ENCODE assay signal across 20 mouse cellular contexts in genomic region chr8:115078296-115078695, GRCm38 (mm10).
DNase-seq lines count a peak whose midpoint lies in the region; ATAC-seq lines count a peak whose summit lies in the region.
"Had no signal": no experiment of that assay in that cellular context is flagged by ENCODE, and none has a peak within 500 bp of the region (broad histone marks: within the 10 kb centered on the region; RNA-seq: fewer than 3 reads in every experiment).

No protein-coding gene starts in this region.

- H3K4me2 ChIP-seq in limb, embryonic 13.5 days (replicated peaks), result peak overlapping the region; percentile 35
- H3K4me2 ChIP-seq in midbrain, embryonic 14.5 days (ENCODE audit: low read length), result no peak overlapping the region
- no peak overlapping the region for H3K4me2 ChIP-seq in midbrain, embryonic 16.5 days (ENCODE audit: low read length)
- H3K4me2 ChIP-seq: embryonic facial prominence, embryonic 12.5 days; forebrain, embryonic 12.5 days; forebrain, embryonic 15.5 days had no signal

- no peaks in the 10 kb centered on the region for H3K36me3 ChIP-seq in limb, embryonic 13.5 days
- no peaks in the 10 kb centered on the region for H3K36me3 ChIP-seq in limb, embryonic 10.5 days
- no peaks in the 10 kb centered on the region for H3K36me3 ChIP-seq in midbrain, embryonic 14.5 days (ENCODE audit: control insufficient read depth, insufficient read depth, low read length)
- no peaks in the 10 kb centered on the region for H3K36me3 ChIP-seq in midbrain, embryonic 16.5 days (ENCODE audit: control insufficient read depth, insufficient read depth, low read length)
- H3K36me3 ChIP-seq: embryonic facial prominence, embryonic 10.5 days; embryonic facial prominence, embryonic 12.5 days; forebrain, embryonic 12.5 days; forebrain, embryonic 15.5 days had no signal

- no peak overlapping the region for H3K4me3 ChIP-seq in limb, embryonic 13.5 days
- H3K4me3 ChIP-seq in limb, embryonic 10.5 days, result no peak overlapping the region
- no peak overlapping the region for H3K4me3 ChIP-seq in midbrain, embryonic 14.5 days (replicated peaks; ENCODE audit: low read depth, low read length)
- H3K4me3 ChIP-seq in midbrain, embryonic 16.5 days (ENCODE audit: low read depth, low read length), result no peak overlapping the region
- H3K4me3 ChIP-seq: embryonic facial prominence, embryonic 10.5 days; embryonic facial prominence, embryonic 12.5 days; forebrain, embryonic 12.5 days; forebrain, embryonic 15.5 days had no signal

- no peak for ATAC-seq in limb, embryonic 13.5 days (ENCODE audit: low FRiP score, low read depth)
- no peak for ATAC-seq in midbrain, embryonic 14.5 days (ENCODE audit: low FRiP score, low TSS enrichment)
- no peak for ATAC-seq in midbrain, embryonic 16.5 days
- ATAC-seq: forebrain, embryonic 15.5 days; forebrain, postnatal 0 days had no signal

- peaks cover 12% of the 10 kb centered on the region for H3K27me3 ChIP-seq in limb, embryonic 13.5 days
- H3K27me3 ChIP-seq in limb, embryonic 10.5 days (ENCODE audit: low read depth, poor library complexity, severe bottlenecking), result peaks cover 11% of the 10 kb centered on the region; the same call in 1 of the 2 replicates
- no peaks in the 10 kb centered on the region for H3K27me3 ChIP-seq in midbrain, embryonic 14.5 days (ENCODE audit: control insufficient read depth, insufficient read depth, low read length)
- H3K27me3 ChIP-seq in midbrain, embryonic 16.5 days (ENCODE audit: control insufficient read depth, insufficient read depth, low read depth, low read length), result no peaks in the 10 kb centered on the region
- H3K27me3 ChIP-seq: embryonic facial prominence, embryonic 12.5 days had no signal

- WGBS in limb, embryonic 13.5 days, result 27% methylated on average over 7 of the region's 7 CpGs
- WGBS in limb, embryonic 10.5 days, result 63% methylated on average over 7 of the region's 7 CpGs
- 59% methylated on average over 7 of the region's 7 CpGs for WGBS in midbrain, embryonic 14.5 days
- WGBS in midbrain, embryonic 16.5 days, result 47% methylated on average over 7 of the region's 7 CpGs

- 0 out of 2 replicates have a peak, but pooled peaks cover 3% of the 10 kb centered on the region for H3K9me3 ChIP-seq in limb, embryonic 13.5 days
- no peaks in the 10 kb centered on the region for H3K9me3 ChIP-seq in limb, embryonic 10.5 days (replicated peaks)
- H3K9me3 ChIP-seq in midbrain, embryonic 14.5 days (ENCODE audit: control insufficient read depth, low read length), result no peaks in the 10 kb centered on the region
- no peaks in the 10 kb centered on the region for H3K9me3 ChIP-seq in midbrain, embryonic 16.5 days (replicated peaks; ENCODE audit: control insufficient read depth, low read length, poor library complexity, severe bottlenecking)
- H3K9me3 ChIP-seq: embryonic facial prominence, embryonic 10.5 days; embryonic facial prominence, embryonic 12.5 days; forebrain, embryonic 12.5 days; forebrain, embryonic 15.5 days had no signal

- DNase-seq in limb, embryonic 10.5 days (ENCODE audit: low spot score), result no peak
- DNase-seq in midbrain, embryonic 14.5 days, result peak; percentile 25
- peak; percentile 17 for DNase-seq in forelimb bud, embryonic 11.5 days (ENCODE audit: low read depth, low spot score)
- no peak for DNase-seq in left cerebral cortex, adult 11 months (ENCODE audit: low spot score)
- DNase-seq in heart, postnatal 10 days, result no peak
- DNase-seq: adrenal gland, adult 2 months; adrenal gland, postnatal 10 days; adrenal gland, postnatal 25 days; cerebellum, adult 11-12 months; cerebellum, adult 2 months; cerebellum, adult 9-10 months; cerebellum, postnatal 10 days; cerebellum, postnatal 25 days; forebrain, postnatal 0 days had no signal

- H3K9ac ChIP-seq in limb, embryonic 13.5 days, result no peak overlapping the region
- H3K9ac ChIP-seq in midbrain, embryonic 14.5 days (replicated peaks; ENCODE audit: low read length), result no peak overlapping the region
- H3K9ac ChIP-seq in midbrain, embryonic 16.5 days (ENCODE audit: low read depth, low read length), result no peak overlapping the region
- H3K9ac ChIP-seq: embryonic facial prominence, embryonic 12.5 days; forebrain, embryonic 12.5 days; forebrain, embryonic 15.5 days; forebrain, postnatal 0 days had no signal

- H3K27ac ChIP-seq in limb, embryonic 13.5 days, result no peak overlapping the region
- no peak overlapping the region for H3K27ac ChIP-seq in limb, embryonic 10.5 days
- H3K27ac ChIP-seq in midbrain, embryonic 14.5 days (replicated peaks; ENCODE audit: low read depth, low read length), result no peak overlapping the region
- H3K27ac ChIP-seq in midbrain, embryonic 16.5 days (ENCODE audit: low read length), result no peak overlapping the region
- H3K27ac ChIP-seq: embryonic facial prominence, embryonic 10.5 days; embryonic facial prominence, embryonic 12.5 days; forebrain, embryonic 12.5 days; forebrain, embryonic 15.5 days had no signal

- intact Hi-C loops in heart, postnatal 10 days (cut with DNase I), result no loop called here

- peaks cover 17% of the 10 kb centered on the region for H3K4me1 ChIP-seq in limb, embryonic 13.5 days
- H3K4me1 ChIP-seq in limb, embryonic 10.5 days, result peaks cover 9% of the 10 kb centered on the region; the same call in 1 of the 2 replicates
- H3K4me1 ChIP-seq in midbrain, embryonic 14.5 days (ENCODE audit: control insufficient read depth, insufficient read depth, low read length), result 0 out of 2 replicates have a peak, but pooled peaks cover 2% of the 10 kb centered on the region
- no peaks in the 10 kb centered on the region for H3K4me1 ChIP-seq in midbrain, embryonic 16.5 days (ENCODE audit: control insufficient read depth, insufficient read depth, low read length)
- H3K4me1 ChIP-seq: embryonic facial prominence, embryonic 10.5 days; embryonic facial prominence, embryonic 12.5 days; forebrain, embryonic 12.5 days had no signal

Comparison
In these comparisons a context has a peak if more than half of its experiments do, and no peak if none do; other contexts are left out.
1. DNase-seq: peak in midbrain, embryonic 14.5 days (single experiment) and forelimb bud, embryonic 11.5 days (single experiment); none in limb, embryonic 10.5 days (single experiment), left cerebral cortex, adult 11 months (single experiment) and heart, postnatal 10 days (0 of 2).